Mouse (Mus musculus) embryonic facial prominence, embryonic 11.5 days (tissue): ENCODE measurements around the gene Prdm16. TPM values are rescaled to one million over a fixed set of nuclear protein-coding genes. Genes with fewer than 3 reads are reported as not detected.

ENCODE experiments used
- ATAC-seq: fragments of 200-750 bp; cut with Nextera tagmentation; replicated peaks from 2 replicates; pipeline ENCODE4 v1.8.0; 2017; ENCODE audit warnings: low read depth; ENCODE audit not compliant: insufficient number of reproducible peaks, low FRiP score, low TSS enrichment
- DNase-seq: peaks from one replicate; pipeline ENCODE4 v3.0.0-alpha.2; 2015; ENCODE audit warnings: low spot score
- H3K27ac ChIP-seq: fragments of 300-500 bp; sonication (generic); replicated peaks from 2 replicates; pipeline ENCODE4 v1.5.1; 2014; ENCODE audit warnings: mild to moderate bottlenecking, low read depth, low read length, control low read depth
- H3K27me3 ChIP-seq: fragments of 300-500 bp; sonication (generic); 2 replicates; pipeline ENCODE4 v1.6.1; 2014; ENCODE audit warnings: mild to moderate bottlenecking, low read length, moderate library complexity, mixed read lengths; ENCODE audit not compliant: control insufficient read depth, insufficient read depth
- H3K36me3 ChIP-seq: fragments of 300-500 bp; sonication (generic); replicated peaks from 2 replicates; pipeline ENCODE4 v1.6.1; 2014; ENCODE audit warnings: low read depth, mild to moderate bottlenecking, low read length, moderate library complexity, mixed read lengths; ENCODE audit not compliant: control insufficient read depth, insufficient read depth
- H3K4me1 ChIP-seq: fragments of 300-500 bp; sonication (generic); 2 replicates; pipeline ENCODE4 v1.6.1; 2014; ENCODE audit warnings: low read length, mixed read lengths; ENCODE audit not compliant: control insufficient read depth, insufficient read depth
- H3K4me2 ChIP-seq: fragments of 300-500 bp; sonication (generic); 2 replicates; pipeline ENCODE4 v1.6.1; 2014; ENCODE audit warnings: low read depth, mild to moderate bottlenecking, control low read depth, low read length, moderate library complexity
- H3K4me3 ChIP-seq: fragments of 300-500 bp; sonication (generic); 2 replicates; pipeline ENCODE4 v1.5.1; 2014; ENCODE audit warnings: low read depth, low read length, control low read depth
- H3K9ac ChIP-seq: fragments of 300-500 bp; sonication (generic); replicated peaks from 2 replicates; pipeline ENCODE4 v1.6.1; 2014; ENCODE audit warnings: mild to moderate bottlenecking, control low read depth, low read length
- H3K9me3 ChIP-seq: fragments of 300-500 bp; sonication (generic); replicated peaks from 2 replicates; pipeline ENCODE4 v1.6.1; 2016; ENCODE audit warnings: mild to moderate bottlenecking, low read length, inconsistent platforms, mixed read lengths; ENCODE audit not compliant: control insufficient read depth
- WGBS: fragments of 180-500 bp; shearing (Covaris S2); extraction: QIAGEN DNeasy Blood & Tissue Kit; methylation state at CpG from one replicate; pipeline ENCODE4 v1.1.7; 2014; 5-methylcytosine and 5-hydroxymethylcytosine counted together
- polyA plus RNA-seq: library from polyadenylated mRNA; unstranded; fragments of >200 nt; fragmentation: Nextera tagmentation; extraction: Ambion mirVana; gene quantifications from 2 replicates; pipeline ENCODE4 v1.2.1, GENCODE M21; 2014

Prdm16 gene
- polyA plus RNA-seq, 1 experiment from 2014 or later = 22.3 TPM

DNA sequence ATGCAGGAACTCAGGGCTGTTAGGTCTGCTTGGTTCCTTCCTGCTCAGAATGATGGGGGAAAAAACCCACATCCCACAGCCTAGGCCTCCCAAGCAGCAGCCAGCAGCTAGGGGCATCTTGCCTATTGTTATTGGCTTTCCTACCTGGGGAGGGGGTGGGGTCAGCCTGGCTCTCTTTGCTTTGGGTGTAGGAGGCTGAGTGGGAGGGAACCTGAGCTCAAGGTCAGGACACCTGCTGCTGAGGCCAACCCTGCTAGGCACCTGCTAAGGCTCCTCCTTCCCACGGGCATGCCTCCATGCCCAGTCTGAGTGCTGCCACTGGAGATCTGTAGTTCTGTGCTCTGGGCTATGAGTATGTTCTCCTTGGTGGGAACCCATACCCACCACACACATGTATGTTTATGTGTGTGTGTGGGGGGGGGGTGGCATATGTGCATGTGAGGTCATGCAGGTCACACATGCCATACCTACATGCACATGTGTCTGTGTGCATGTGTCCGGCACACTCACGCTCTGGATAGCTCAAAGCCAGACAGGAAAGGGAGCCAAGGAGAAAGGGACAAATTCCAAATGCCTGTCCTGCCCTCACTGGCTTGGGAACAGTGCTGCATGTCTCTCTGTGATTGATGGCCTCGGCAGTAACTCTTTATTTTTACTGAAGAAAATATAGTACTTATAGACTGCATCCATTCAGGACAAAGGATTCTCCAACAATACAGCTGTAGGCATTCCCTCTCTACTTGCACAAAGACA is 139.1 kb downstream of the Prdm16 start:
- DNase-seq (no peak), ATAC-seq (no peak)
- H3K27me3 ChIP-seq = no peaks in the 10 kb centered on the region; the same call in 1 of the 2 replicates
- H3K4me1 ChIP-seq = peaks cover 18% of the 10 kb centered on the region
- no peak overlapping the region for H3K27ac ChIP-seq
- no peaks in the 10 kb centered on the region for H3K9me3 ChIP-seq
- H3K9ac ChIP-seq = no peak overlapping the region
- WGBS = 75% methylated on average over 4 of the region's 4 CpGs
- no peak overlapping the region for H3K4me3 ChIP-seq
- no peak overlapping the region for H3K4me2 ChIP-seq
- no peaks in the 10 kb centered on the region for H3K36me3 ChIP-seq

DNA sequence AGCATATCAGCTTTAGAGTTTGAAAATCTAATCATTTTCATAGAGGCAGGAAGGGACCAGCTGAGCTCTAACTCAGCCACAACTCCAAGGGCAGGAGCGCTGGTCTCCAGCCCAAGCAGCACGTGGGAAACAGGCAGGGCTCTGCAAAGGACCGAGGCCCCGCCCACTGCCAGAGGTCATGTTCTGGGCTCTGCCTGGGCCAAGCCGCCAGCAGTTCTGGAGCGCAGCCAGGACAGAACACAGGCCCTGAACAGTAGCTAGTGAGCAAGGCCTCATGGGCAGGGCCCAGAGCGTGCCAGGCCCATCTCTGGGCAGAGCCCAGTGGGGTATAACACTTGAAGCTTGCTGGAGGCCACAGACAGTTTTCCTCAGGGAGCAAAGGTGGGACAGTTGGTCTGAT is 139.7 kb downstream of the Prdm16 start:
- peak; percentile 51 for DNase-seq
- H3K36me3 ChIP-seq = no peaks in the 10 kb centered on the region
- peaks cover 21% of the 10 kb centered on the region for H3K4me1 ChIP-seq
- 0 out of 2 replicates have a peak overlapping the region, but pooled peaks have one; percentile 8 for H3K4me2 ChIP-seq
- H3K27me3 ChIP-seq = no peaks in the 10 kb centered on the region; the same call in 1 of the 2 replicates
- ATAC-seq = no peak
- H3K9me3 ChIP-seq = no peaks in the 10 kb centered on the region
- H3K4me3 ChIP-seq = no peak overlapping the region
- H3K9ac ChIP-seq = no peak overlapping the region
- WGBS = 10% methylated on average over 7 of the region's 7 CpGs
- H3K27ac ChIP-seq = no peak overlapping the region

DNA sequence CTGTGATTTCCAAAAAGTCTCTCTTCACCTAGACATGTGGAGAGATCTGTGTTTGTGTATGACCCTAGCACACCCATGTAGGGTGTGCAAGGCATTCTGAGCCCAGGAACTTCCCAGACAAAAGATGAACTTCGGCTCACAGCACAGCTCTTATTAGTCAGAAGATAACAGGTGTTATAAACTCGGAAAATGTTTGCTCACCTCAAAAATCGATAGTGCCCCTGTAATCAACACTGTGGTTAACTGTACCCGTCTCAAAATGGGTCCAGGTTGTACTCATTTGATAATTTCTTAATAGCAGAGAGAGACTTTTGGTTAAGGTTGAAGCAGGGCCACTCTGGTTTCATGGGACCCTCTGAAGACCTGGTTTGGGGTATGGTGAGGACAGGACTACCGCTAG is 140.2 kb downstream of the Prdm16 start:
- Histone ChIP-seq H3K36me3 (no peaks in the 10 kb centered on the region), H3K9ac (no peak overlapping the region), H3K4me1 (peaks cover 21% of the 10 kb centered on the region), H3K4me2 (no peak overlapping the region), H3K27ac (no peak overlapping the region), H3K4me3 (no peak overlapping the region), H3K9me3 (no peaks in the 10 kb centered on the region), H3K27me3 (no peaks in the 10 kb centered on the region; the same call in 1 of the 2 replicates)
- DNase-seq (no peak), ATAC-seq (no peak)
- 85% methylated on average over 5 of the region's 5 CpGs for WGBS

DNA sequence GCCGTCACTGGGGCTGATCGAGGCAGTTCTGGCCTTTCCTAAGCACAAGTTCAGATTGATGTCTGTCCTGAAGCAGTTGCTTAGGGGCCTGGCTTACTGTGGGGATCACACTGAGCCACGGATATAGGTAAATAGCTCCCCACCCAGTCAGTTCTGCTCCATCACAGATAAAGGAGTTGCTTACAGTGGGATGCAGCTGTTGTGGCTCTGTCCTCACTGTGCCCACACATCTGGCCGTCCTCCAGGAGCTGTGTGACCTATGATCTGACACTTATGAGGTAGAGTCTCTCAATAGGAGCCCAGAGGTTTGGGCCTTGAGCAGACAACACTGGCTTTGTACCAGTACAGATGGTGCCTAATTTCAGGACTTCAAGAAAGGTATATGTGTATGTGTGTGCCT is 142.7 kb downstream of the Prdm16 start:
- Histone ChIP-seq H3K9me3 (no peaks in the 10 kb centered on the region), H3K4me2 (no peak overlapping the region), H3K27ac (no peak overlapping the region), H3K27me3 (peaks cover 2% of the 10 kb centered on the region; the same call in 1 of the 2 replicates), H3K4me1 (peaks cover 16% of the 10 kb centered on the region), H3K9ac (no peak overlapping the region), H3K4me3 (no peak overlapping the region), H3K36me3 (no peaks in the 10 kb centered on the region)
- 38% methylated on average over 4 of the region's 4 CpGs for WGBS
- DNase-seq = no peak
- no peak for ATAC-seq

DNA sequence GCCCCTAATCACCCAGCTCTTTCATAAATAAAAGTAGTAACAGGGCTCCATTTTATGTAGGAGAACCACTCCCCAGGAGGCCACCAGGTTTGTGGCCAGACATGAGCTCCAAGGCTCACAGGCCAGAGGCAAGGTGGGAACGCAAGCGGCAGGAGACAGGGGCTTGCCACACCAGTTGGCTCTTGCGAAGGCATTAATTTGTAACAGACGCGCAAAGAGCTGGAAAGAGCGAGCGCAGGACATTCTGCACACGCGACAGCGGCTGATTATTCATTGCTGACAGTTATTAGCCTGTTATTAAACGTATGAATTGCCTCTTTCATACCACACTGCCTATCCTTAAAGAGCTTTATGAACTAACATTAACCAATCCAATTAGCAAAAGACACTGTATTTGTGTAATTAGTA is 144.0 kb downstream of the Prdm16 start:
- Histone ChIP-seq H3K9ac (no peak overlapping the region), H3K4me3 (no peak overlapping the region), H3K36me3 (no peaks in the 10 kb centered on the region), H3K4me2 (no peak overlapping the region; the same call in 1 of the 2 replicates), H3K4me1 (peaks cover 14% of the 10 kb centered on the region), H3K9me3 (no peaks in the 10 kb centered on the region), H3K27me3 (peaks cover 2% of the 10 kb centered on the region), H3K27ac (no peak overlapping the region)
- no peak for ATAC-seq
- DNase-seq = peak; percentile 62
- 24% methylated on average over 11 of the region's 11 CpGs for WGBS

DNA sequence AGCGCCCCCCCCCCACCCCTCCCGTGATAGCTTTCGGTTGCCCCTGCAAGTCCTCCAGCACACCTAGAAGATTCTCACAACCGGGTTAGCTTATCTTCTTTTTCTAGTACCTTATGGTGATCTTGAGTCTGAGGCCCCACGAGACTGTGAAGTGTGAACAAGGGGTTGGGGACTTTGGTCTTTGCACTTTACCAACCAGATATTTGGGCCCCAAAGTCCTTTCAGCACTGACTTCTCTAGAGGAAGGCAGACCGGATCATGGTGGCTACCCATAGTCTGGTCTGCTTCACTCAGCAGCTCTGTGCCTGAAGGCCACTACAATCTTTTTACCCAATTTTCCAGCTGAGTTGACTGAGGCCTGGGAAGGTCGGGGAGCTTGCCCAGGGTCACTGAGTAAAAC is 144.4 kb downstream of the Prdm16 start:
- Histone ChIP-seq H3K9me3 (no peaks in the 10 kb centered on the region), H3K27ac (no peak overlapping the region), H3K36me3 (no peaks in the 10 kb centered on the region), H3K27me3 (peaks cover 2% of the 10 kb centered on the region), H3K4me3 (no peak overlapping the region), H3K4me1 (peaks cover 11% of the 10 kb centered on the region), H3K9ac (no peak overlapping the region), H3K4me2 (no peak overlapping the region; the same call in 1 of the 2 replicates)
- no peak for ATAC-seq
- no peak for DNase-seq
- 55% methylated on average over 7 of the region's 7 CpGs for WGBS

DNA sequence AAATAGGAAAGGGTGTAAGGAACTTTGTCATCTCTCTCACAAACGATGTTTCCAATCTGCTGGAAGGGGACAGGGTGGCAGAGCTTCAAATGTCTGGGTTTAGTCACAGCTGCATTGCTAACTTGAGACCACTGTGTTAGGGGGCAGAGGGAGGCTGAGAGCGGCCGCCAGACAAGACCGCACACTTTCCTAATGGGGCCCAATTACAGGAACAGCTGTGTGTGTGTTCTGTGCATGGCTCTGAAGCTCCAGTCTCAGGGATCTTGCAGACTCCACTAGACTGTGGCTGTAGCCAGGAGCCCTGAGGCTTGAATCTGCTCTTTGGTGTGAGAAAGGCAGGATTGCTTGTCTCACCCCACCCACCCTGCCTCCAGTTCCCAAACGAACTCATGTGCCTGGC is 148.6 kb downstream of the Prdm16 start:
- Histone ChIP-seq H3K36me3 (no peaks in the 10 kb centered on the region), H3K27ac (no peak overlapping the region), H3K4me1 (peaks cover 6% of the 10 kb centered on the region), H3K9me3 (no peaks in the 10 kb centered on the region), H3K27me3 (peaks cover 2% of the 10 kb centered on the region), H3K9ac (peak overlapping the region; percentile 18; the same call in 1 of the 2 replicates), H3K4me3 (no peak overlapping the region), H3K4me2 (no peak overlapping the region)
- peak; percentile 63; the same call in 1 of the 2 replicates for ATAC-seq
- WGBS = 17% methylated on average over 5 of the region's 5 CpGs
- DNase-seq = peak; percentile 69

DNA sequence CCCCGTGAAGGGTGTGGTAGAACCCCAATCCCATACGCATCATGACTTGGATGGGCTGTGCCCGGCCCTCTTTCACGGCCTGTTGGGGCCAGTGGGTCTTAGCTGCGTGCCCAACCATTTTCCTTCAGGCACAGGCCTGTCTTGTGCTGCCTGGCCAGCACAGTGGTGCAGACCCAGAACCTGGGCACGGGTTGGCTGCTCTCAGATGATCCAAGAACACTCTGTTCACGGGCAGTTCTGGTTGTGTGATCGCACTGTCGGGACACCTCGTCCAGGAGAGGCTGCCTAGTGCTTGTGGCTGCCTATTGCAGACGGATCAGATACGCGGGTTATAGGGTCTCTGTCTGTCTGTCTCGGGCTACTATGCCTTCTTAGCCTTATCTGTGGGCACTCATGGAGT is 154.0 kb downstream of the Prdm16 start:
- WGBS = 82% methylated on average over 14 of the region's 14 CpGs
- no peaks in the 10 kb centered on the region for H3K9me3 ChIP-seq
- H3K4me2 ChIP-seq = no peak overlapping the region
- H3K36me3 ChIP-seq = no peaks in the 10 kb centered on the region
- no peak overlapping the region for H3K27ac ChIP-seq
- DNase-seq = no peak
- no peak for ATAC-seq
- H3K4me1 ChIP-seq = peaks cover 5% of the 10 kb centered on the region
- H3K9ac ChIP-seq = no peak overlapping the region
- no peak overlapping the region for H3K4me3 ChIP-seq
- no peaks in the 10 kb centered on the region for H3K27me3 ChIP-seq
